Mouse (Mus musculus): ENCODE measurements around the gene Ptpru. TPM values are rescaled to one million over a fixed set of nuclear protein-coding genes. Genes with fewer than 3 reads are reported as not detected.

Gene Ptpru
- polyA plus RNA-seq, 1 experiment, result 20.9 TPM

DNA sequence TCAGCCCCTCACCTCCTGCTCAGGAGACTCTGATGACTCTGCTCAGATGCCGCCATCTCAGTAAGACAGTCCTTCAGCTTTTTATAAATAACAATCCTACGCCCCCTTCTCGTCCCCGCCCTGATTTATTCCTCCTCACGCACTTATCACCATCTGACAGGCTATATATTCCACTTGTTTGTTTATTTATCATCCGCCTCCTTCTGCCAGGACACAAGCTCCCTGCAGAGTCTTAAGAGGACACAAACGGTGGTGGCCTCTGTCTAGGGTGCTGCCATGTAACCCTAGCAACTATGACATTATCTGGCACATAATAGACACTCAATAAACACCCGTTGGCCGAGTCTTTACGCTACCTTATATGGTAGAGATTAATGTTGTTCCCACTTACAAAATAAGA is 22.3 kb downstream of the Ptpru start:
- TF ChIP-seq GATA1 (IDR thresholded peaks at IDR 0.05; ENCODE audit: low read length), result no peak

DNA sequence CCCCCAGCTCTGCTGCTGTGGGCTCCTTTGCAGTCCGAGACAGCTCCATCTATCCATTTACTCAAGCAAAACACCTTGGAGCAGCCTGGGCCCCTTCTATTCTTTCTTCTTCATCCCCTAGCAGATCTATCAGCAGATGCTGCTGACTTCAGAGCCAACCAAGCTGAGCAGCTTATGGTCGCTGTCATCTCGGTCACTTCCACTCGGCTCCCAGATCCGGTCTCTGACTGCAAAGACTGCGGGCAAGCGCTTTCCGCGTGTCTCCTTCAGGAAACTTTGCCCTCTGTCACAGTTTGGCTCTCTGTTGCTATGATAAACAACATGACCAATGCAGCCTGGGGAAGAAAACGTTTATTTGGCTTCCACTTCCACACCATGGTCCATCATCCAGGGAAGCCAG is 23.2 kb downstream of the Ptpru start:
- TF ChIP-seq GATA1 (IDR thresholded peaks at IDR 0.05; ENCODE audit: low read length), result no peak

DNA sequence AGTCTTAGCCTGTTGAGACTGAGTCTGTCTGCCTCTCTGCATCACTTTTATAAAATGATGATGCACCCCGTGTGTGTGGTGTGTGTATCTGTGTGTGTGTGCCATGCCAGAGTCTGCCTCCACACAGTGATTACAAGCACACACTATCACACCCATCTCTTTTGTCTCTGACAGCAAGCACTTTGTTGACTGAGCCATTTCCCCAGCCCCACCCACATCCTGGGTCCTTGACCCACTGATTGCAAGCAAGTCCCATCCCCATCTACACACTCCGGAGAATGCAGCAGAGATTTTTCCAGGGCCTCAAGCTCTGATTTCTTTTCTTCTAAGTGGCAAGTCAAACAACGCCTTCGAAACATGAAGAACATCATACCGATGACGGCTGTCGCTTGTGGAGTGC is 24.3 kb downstream of the Ptpru start:
- TF ChIP-seq GATA1 (IDR thresholded peaks at IDR 0.05; ENCODE audit: low read length), result no peak

DNA sequence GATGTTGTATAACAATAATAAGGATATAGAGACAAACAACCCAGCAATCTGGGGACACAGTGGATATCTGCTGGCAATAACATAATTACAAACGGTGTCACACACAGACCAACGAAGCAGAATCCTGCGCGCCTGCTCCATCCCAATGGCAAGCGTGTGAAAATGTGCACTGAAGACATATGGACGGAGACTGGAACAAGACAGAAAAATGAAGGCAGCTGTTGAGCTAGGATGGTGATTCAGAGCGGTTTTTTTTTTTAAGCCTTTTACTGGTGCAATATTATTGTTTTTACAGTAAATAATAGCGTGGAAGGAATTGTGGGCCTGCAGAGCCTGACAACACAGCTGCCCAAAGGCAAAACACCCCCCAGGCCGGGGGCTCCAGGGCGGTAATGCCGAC is 25.6 kb downstream of the Ptpru start:
- TF ChIP-seq GATA1 (IDR thresholded peaks at IDR 0.05; ENCODE audit: low read length), result no peak

DNA sequence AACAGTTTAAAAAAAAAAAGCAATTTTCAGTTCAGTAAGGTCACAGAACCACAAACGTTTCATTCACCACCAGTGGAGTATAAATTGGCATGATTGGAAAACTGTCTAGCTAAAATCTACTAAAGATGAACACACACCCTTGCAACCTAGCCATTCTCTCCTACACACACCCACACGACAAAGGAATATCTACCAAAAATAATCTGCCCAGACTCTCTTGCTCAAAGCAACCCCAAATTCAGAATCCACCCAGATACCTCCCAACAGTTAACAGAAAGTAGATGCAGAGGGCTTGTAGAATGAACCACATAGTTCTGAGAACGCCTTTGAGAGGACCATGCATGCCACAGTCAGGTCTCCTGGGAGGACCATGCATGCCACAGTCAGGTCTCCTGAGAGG is 32.8 kb downstream of the Ptpru start:
- TF ChIP-seq GATA1 (IDR thresholded peaks at IDR 0.05; ENCODE audit: low read length), result no peak

DNA sequence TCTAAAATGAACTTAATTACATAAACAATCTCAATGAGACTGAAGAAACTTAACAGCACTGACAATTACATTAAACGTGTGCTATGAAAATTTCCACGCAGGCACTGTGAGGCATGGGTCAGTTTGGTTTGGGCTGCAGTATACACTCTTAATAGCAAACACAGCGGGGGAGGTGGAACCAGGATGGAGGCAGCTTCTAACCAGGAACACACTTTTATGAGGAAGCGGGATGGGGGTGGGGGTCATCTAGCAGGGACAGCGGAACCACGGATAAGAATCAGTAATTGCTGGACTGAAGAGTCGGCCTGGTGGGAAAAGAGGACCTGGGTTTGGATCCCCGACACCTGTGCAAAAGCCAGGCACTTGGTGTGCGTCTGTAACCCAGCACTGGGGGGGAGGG is 34.2 kb downstream of the Ptpru start:
- TF ChIP-seq GATA1 (IDR thresholded peaks at IDR 0.05; ENCODE audit: low read length), result no peak

DNA sequence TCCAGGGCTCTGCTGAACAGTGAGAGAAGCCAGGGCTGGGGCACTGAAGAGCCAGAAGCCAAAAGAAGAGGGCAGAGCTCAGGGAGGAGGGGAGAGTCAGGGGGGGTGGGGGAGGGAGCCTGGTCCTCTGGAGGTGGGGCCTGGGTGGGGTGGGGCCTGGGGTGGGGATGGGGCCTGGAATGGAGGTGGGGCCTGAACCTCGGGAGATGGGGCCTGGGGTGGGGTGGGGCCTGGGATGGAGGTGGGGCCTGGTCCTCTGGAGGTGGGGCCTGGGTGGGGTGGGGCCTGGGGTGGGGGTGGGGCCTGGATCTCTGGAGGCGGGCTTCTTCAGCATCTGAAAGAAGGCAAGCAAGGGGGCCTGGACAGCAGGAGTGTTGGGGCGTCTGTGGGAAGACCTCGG is 39.1 kb downstream of the Ptpru start:
- no peak for TF ChIP-seq GATA1 (IDR thresholded peaks at IDR 0.05; ENCODE audit: low read length)

DNA sequence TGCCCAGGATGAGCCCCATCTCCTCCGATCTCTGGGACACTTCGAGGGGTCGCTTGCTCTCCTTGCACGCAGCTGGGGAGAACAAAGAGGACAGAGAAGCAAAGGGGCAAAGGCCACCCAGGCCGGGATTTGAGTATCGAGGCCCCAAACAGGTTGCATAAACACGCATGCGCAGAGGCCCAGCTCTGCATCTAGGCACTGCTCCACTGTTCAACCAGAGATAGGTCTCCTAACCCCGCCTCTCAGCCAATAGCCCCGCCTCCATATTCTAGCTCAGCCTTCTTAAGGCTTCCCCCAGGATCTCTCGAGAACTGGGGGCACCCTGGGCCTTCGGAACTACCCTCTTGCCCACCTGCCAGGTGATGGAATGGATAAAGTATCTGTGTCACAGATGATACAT is 40.2 kb downstream of the Ptpru start:
- TF ChIP-seq GATA1 (IDR thresholded peaks at IDR 0.05; ENCODE audit: low read length), result no peak

DNA sequence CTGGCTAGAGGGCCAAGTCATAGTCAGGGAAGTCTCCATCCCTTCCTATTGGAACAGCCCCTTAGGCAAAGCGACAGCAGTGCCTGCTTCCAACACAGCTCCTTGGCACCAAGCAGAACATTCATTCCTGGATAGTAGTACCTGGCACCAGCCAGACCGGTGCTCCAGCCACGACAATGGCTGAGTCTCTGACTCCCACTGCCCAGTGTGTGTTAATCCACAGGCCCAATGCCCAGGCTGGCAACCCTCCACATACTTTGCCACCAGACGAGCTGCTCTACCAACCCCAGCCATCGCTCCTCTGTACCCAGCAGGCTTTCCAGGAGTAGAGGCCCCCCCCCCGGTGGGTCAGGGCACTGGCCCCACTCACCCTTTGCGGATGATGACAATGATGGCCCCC is 40.6 kb downstream of the Ptpru start:
- TF ChIP-seq GATA1 (IDR thresholded peaks at IDR 0.05; ENCODE audit: low read length), result no peak

DNA sequence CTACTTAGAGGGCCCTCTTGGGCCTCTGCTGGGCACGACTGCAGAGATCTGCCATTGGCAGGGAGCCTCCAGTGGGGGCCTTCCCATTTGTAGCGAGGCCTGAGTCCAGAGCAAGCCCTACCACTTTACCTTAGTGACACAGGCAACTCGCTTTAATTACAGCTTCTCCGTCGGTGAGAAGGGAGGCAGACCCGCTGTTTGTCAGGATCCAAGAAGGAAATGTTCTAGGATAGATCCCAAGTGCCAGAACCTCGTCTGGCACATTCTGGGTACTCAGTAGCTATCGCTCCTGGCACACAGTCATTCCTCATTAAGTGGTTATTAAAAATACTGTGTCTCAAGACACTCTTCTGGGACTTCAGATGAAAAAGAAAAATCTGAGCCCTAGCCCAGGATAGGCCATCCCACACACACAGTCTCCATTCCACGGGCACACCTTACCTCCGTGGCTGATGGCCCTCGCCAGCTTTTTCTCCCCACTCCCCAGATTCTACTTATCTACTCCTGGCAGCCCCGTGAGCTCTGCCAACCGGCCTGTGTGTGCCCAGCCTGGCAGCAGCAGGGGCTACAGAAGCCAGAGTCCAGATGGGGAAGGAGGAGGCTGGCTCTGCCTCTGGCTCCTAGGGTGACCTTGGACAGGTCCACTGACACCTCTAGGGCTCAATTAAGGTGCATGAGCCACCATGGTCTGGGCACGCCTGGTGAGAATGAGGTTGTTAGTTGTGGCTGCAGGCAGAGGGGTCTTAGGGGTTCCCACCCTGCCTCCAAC is 41.6 kb downstream of the Ptpru start:
- TF ChIP-seq GATA1 (IDR thresholded peaks at IDR 0.05; ENCODE audit: low read length), result no peak

DNA sequence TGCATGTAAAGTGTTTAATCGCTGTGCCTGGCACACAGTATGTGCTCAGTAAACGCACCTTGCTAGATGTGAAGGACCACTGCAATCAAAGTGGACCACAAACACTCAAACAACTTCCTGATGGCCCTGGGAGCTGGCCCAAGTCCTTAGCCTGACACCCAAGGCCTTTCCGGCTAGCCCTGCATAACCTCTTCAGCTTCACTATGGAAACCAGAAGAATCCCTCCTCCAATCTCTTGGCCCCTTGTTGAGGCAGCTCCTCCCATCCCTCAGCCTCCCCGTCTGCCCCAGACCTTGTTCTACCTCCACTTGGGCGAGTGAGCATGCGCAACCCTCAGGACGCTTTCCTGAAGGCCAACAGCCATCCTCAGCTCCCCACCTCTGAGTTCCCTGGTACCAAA is 51.3 kb downstream of the Ptpru start:
- no peak for TF ChIP-seq GATA1 (IDR thresholded peaks at IDR 0.05; ENCODE audit: low read length)

DNA sequence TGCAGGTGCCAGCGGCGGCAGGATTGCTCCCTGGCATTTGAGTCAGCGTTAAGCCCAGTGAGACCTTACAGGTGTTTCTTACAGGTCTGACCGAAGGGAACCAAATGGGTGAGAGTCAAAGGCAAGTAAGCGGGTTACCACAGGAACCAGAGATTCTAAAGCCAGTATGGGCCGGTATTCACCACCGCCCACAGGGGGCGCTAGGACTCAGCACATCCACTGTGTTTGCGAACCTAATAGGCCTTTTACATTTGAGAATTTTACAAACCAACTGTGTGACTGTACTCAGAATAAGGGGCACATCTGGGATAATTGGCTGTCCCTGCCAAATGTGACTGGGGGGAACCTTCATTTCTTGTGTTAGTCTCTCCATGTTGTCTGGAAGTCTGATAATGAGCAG is 54.1 kb downstream of the Ptpru start:
- no peak for TF ChIP-seq GATA1 (IDR thresholded peaks at IDR 0.05; ENCODE audit: low read length)

DNA sequence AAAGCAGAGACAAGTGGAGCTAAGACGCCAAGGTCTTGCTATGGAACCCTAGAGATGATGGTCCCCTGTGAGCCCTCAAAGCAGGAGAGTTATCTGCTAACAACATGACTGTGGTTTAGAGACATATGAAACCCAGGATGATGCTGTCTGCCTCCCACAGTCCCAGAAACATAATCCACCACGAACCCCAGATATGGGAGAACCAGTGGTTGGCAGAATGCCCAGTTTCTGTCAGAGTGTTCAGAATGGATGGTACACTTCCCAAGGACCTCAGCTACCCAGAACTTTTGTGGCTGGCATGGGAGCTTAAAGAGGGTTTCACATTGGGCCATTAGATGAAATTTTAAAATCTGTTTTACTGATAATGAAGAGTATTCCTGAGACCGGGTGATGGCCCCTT is 57.1 kb downstream of the Ptpru start:
- TF ChIP-seq GATA1 (IDR thresholded peaks at IDR 0.05; ENCODE audit: low read length), result no peak

DNA sequence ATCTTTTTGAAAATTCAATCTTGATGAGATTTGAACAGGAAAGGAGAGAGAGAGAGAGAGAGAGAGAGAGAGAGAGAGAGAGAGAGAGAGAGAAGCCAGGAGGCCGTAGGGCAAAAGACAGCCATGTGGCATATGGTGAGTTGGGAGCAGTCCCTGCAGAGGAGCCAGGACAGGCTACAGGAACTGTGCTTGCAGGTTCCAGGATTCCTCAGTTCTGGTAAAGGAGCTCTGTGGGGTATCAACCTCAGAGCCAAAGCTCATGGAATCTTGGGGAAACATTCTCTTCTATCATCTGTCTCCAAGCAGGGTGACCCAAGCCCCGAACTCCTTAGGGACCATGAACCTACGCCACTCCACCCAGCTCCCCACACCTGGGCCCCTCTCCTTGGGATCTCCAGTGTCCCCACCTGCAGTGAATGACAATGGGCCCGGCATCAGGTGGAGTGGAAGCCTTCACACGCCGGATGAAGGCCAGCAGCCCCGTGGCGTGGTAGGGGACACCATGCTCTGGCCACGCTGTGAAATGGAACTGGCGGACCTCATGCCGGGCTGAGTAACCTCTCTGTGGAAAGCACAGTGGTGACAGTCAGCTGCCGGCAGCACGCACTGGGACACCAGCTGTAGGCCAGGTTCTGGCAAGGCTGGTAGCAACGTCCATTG is 59.3 kb downstream of the Ptpru start:
- no peak for TF ChIP-seq GATA1 (IDR thresholded peaks at IDR 0.05; ENCODE audit: low read length)

DNA sequence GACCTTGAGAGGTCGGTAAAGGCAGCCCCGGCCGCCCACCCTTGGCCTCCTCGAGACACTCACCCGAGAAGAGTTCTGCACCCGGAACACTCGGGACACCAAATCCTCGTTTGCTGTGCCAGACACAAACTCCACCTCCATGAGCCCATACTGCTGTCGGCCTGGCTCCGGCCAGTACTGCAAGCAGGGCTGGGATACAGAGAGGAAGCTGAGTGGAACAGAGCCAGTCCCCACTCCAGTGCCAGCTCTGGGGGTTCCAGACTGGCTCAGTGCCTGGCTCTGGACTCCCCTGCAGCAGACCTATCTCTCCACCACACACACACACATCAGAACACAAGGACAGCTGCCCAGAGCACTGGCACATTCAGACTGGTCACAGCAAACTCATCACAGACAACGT is 66.7 kb downstream of the Ptpru start:
- no peak for TF ChIP-seq GATA1 (IDR thresholded peaks at IDR 0.05; ENCODE audit: low read length)

DNA sequence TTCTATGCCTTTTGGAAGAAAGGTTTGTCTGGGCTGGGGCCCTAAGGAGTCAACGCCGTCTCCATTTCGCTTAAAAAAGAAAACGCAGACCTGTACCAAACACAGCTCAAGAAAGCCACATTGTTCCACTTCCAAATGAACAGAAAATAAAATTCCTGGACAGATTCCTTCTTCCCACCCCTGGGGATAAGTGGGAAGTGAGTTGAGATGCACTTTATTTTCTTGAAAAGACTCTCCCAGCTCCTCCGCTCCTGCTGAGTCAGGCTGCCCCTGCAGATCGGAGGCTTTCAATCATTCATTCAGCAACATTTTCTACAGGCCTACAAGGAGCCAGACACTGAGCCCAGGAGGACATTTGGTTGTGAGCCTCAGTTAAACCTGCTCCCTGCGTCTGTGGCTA is 74.2 kb downstream of the Ptpru start:
- no peak for TF ChIP-seq GATA1 (IDR thresholded peaks at IDR 0.05; ENCODE audit: low read length)

DNA sequence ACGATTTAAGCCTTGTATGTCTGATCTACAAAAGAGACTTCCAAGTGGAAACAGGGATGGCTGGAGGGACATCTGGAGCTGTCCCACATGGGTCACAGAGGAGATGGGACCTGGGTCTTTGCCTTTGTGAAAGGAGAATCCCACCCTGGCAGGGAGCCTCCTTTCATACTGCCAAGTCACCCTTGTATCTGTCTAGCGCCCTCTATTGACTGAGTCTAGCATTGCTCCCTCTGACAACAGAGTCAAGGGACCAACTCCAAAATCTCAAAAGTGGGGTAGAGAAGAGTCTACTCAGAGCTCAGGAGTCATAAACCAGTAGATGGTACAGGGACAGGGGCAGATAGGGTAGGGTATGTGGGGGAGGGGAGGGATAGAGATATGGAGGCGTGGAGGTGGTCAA is 74.6 kb downstream of the Ptpru start:
- no peak for TF ChIP-seq GATA1 (IDR thresholded peaks at IDR 0.05; ENCODE audit: low read length)

All from G1E-ER4 (cell line).